Mouse (Mus musculus): ENCODE measurements around the gene C1qtnf5.

C1qtnf5 gene

DNA sequence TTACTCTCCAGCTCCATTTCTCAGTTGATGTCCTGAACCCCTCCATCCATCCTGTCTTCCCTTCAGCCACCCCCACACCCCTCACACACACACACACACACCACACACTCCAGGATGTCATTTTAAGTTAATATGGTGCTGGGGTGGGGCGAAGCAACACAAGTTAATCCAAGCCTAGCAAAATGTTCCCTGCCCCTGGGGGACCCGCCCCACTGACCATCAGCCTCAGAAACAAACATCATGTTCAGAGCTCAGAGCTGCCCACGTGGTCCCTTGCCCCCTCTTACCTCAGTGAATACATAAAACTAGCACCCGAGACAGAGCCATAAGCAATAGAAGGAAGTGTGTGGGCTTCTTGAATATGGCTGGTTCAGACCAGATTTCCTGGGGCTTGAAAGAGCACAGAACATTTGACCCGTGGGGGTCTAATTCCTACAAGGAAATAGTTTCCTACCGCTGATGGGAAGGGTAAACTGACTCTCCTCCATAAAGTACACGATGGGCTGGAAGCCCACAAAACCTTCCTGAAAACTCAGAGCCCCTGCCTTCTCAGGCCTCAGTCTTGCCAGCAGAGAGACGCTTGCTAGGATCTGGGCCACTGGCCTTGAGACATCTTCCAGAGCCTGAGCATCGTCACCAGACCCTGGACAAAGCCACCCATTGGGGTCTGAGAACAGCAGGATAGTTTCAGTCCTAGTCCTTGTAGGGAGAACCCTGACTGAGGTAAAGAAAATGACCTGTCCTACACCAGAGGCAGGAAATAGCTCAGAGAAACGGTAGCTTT, 26.9 kb upstream of the C1qtnf5 start:
- DNase-seq = no peak

DNA sequence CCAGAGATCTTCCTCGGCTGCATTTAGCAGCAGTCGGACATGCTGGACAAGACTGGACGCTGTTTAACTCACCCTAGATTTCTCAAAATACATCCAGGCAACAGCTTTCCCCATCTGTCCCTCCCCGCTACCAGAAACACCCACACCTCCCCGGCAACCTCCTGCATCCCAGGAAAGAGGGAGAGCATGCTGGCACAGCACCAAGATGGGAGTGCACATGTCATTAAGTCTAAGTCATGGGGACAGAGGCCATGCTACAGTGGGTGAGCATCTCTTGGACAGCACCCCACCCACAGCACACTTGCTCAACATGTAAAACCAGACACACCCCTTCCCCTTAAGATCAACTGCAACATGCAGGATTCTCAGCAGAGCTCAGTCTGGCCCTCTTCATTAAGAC, 26.1 kb upstream of the C1qtnf5 start:
- no peak for DNase-seq

DNA sequence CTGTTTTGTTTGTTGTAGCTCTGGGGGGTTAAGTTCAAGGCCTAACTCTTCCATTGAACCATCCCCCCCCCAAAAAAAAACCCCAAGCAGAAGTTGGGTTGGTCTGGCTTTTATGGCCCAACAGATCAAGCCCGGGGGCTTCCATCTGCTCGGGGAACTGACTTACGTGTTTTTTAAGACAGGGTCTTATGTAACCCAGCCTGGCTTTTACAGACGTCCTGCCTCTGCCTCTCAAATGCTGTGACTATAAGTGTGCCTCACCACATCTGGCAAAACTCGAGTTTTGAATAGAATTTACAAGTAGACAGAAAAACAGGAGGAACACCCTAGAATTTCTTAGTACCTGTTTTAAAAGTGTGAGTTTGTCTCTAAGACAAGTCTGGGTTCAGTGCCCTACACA, 25.5 kb upstream of the C1qtnf5 start:
- no peak for DNase-seq

DNA sequence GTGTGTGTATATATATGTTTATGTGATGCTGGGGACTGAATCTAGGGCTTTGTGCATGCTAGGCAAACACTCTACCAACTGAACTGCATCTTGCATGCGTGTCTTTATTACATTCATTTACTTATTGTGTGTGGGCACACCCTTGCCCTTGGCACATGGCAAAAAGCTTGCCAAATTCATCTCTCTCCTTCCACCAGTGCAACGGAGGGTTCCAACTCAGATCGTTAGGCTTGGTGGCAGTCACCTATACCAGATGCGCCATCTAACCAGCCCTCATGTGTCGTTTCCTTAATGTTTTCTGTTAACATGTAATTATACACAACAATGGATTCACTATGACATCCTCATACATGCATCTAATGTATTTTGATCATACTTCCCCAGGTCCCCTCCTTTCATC, 24.8 kb upstream of the C1qtnf5 start:
- DNase-seq = no peak

DNA sequence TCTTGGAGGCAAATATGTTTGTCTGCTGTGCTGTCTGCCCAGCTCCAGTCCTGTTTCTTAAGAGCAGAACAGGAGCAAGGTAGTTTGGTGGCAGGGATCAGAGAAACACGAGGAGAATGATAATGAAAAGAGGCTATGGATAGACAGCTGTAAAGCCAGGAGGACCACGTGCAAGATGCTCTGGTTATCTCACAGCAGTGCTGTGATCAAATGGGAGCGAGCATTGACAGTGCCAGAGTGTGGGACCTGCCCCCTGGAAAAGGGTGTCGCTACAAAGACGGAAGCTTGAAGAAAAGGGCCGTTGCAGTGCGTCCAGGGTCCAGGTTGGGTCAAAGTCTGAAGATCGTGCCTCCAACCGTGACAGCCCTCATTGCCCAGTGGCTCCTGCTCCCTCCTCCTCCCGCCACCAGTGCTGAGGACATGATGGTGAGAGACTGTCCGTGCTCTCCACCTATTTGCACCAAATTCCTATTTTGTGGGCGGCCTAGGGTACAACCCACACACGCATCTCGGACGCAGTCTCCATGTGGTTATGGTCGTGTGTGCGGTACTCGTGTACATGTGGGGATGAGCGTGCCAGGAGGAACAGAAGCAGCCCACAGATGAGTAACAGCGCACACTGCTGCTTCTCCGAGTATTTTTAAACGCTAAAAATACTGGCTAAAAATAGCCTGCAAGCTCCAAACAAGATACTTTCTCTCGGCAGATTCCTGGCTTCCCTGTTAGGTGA, 23.5 kb upstream of the C1qtnf5 start:
- no peak for DNase-seq

DNA sequence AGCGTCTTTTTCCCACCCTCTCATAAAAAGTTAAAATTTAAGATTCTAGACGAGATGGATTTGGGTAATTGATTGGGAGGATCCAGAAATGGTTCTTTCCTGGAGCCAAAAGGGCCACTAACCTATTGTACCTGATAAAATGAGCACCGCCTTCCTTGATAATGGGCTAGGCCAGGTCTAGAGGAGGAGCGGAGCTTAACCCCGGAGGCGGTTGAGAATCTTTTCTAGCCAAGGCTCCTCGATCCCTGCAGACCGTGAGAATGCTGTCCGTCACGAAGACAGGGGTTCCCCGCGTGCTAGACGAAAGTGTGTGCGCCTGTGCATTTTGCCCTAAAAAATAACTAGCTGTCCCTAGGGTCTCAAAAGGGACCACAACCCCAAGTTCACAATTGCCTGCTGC, 22.8 kb upstream of the C1qtnf5 start:
- DNase-seq = no peak

DNA sequence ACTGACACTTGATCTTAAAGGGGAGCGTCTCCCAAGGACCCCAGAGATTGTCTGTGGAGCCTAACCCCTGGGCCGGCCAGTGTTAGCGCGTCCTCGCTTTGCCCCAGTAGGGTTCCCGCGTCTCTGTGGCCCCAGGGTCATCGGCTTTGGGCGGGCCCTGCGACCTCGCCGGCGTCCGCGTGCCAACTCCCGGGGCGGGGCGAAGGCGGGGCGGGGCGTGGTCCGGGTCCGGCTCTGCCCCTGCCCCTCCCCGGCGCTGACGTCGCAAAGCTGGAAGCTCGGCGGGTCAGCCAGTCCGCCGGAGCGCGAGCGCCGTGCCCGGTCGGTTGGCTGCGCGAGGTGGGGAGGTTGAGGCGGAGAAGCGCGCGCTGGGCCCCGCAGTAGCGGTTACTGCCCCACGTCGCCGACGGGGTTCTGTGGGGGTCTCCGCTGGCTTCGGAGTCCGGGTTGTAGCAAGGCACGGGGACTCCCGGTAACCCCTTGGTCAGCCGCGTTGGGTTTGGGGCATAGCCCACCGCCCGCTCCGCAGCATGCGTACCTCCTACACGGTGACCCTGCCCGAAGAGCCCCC, 22.3 kb upstream of the C1qtnf5 start:
- DNase-seq = peak; percentile 80

DNA sequence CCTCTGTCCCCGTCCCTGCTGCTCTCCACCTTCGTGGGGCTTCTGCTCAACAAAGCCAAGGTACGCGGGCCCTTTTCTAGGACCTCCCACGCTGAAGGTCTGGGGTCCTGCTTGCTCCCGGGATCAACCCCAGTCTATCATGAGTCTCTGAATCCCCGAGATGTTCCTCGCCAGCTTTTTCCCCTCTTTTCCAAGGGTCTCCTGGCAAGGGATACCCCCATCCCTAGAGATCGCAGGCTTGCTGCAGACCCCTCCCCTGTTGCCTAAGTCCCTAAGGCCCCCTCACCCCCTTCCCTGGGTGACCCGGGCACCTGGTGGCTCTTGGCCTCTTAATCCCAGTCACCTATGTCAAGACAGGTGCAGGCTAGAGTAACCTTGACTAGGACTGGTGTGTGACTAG, 21.8 kb upstream of the C1qtnf5 start:
- DNase-seq = no peak

DNA sequence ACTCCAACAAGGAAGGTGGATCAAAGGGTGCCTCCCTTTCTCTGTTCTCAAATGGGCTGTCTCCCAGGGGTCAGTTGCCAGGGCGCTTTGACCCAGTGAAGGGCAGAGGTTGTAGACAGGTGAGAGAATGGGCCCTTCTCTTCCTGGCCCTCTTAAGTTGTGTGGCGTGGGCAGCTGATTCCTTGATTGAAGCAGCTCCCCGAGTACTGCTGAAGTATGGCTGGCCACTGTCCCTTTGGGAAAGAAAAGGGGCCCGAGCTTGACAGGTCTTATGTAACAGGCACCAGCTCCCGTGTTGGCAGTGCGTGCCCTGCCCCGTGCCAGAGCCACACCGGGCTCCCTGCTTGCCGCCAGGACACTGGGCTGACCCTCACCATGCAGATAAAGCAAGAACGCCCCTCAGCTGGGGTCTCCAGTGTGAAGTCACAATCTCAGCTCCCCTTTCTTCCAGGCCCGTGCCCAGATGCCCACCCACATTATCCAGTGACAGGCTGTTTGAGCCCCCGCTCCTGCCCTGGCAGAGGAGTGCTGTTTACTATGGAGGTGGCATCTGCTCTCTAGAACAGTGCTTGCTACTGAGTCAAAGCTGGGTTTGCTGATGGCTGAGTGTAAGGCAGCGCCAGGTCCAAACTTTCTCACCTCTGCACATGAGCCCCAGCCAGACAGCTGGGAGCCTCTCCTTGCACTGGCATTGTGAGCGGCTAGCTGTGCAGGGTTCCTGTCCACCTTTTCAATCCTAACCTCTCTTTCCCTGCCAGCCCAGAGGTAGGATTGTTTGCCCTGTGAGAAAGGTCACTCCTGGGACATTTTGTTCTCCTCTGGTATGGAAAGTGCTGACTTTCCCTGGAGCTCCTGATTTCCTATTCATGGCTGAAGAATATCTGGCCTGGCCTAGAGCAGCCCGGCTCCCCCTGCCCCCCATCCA, 21.0 kb upstream of the C1qtnf5 start:
- DNase-seq = no peak

DNA sequence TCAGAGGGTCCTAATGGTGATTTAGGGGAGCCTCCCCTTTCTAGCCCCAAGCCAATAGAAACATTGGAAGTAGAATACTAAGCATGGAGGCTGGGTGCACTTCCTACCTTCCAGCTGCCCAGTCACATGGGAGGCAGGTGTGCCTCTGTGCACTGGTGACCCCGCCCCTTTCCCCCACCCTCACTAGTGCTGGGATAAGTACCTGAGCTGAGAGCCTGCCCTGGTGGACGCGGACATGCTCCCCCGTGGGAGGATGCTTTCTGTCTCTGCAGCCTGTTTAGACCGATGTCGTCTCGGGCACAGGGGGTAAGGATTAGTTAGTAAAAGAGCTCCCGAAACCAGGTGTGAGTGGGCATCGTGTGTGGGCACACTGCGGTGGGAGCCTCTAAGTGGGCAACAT, 20.1 kb upstream of the C1qtnf5 start:
- DNase-seq = no peak

DNA sequence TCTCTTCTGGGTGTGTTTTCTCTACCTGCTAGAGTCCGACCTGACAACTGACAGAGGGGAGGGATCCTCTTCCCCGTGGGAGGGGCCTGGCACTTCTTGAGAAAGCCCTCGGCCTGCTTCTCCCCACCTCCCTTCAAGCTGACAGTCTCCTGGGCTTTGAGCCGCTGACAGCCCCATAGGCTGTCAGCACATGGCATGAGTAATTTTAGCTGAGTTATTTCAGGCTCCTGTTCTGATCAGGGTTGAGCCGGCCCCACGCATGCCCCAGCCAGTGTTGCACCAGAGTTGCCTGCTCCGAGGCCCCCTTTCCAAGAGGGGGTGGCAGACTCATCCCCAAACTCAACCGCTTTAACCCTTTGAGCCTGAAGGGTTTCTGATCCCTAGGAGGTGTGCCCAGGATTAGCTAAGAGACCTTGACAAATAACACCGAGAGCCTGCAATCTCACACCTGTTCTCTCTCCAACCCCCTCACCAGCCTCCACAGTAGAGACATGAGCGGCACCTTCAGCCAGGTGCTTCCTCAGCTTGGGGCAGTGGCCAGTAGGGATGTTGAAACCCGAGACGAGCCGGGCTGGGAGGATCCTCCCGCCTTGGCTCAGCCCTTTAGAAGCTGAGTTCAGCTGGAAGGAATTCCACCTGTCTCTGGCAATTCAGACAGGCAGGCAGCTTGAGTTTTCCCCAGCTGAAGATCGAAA, 19.1 kb upstream of the C1qtnf5 start:
- no peak for DNase-seq

DNA sequence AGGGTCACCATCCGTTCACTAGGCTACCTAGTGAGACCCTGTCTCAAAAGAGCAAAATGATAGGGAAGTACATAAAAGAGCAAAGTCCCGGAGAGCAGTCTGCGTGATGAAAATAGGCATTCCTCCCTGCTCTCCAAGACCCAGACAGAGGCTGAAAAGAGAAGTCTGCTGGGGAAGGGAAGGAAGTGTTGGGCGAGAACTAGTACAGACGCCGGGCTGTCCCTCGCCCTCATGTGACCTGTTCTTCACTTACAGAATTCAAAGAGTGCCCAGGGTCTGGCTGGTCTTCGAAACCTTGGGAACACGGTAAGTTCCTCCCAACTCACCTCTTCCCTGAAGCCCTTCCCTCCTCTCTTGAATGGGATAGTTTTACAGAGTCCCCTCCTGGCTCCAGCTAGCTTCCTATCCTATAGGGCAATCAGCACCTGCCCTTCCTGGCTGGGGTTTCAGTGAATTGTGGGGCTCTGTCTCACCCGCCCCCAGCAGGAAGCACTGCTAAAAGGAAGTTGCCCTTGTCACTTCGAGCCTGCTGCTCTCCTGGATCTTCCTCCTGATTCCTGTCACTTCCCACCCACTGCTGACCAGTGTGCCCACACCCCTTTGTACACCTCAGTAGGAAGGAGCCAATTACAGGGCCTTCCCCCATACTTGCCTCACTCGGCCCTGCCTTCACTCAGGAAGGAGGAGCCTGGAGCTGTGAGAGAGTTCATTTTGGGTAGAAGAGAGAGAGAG, 18.0 kb upstream of the C1qtnf5 start:
- DNase-seq = peak; percentile 51

DNA sequence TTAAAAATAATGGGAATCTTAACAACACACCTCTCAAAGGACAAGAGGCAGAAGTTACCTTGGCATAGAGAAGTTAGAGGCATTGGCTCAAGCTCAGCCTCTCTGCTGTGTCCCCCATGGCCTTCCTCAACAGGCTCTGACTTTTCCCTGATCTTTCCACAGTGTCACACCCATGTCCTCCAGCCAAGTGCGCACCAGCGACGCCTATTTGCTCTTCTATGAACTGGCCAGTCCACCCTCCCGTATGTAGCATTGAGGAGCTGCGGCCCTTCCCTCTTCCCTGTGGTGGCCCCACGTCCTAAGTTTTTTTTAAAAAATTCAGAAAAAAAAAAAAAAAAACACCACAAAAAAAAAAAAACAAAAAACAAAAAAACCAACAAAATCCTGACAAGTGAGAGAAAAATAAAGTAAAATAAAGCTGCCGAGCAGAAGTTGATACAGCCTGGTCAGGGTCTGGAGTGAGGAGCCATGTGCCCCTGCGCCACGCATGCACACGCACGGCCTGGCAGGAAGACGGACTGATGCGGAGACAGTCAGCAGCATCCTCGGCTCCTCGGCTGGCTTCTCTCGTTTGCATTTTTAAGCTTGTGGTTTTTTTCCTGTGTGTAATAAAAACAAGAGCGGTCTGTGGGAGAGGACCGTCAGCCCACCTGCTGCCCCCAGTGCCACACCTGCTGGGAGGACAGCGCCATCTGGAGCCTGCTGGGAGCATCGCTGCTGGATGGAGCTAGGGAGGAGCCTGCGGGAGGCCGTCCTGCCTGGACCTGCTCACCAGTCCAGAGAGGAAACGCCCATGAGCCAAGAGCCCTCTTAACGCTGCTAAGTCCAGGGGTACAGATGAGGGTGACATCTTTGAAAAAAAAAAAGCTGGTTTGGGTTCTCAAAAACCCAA, 13.2 kb upstream of the C1qtnf5 start:
- peak; percentile 91 for DNase-seq

DNA sequence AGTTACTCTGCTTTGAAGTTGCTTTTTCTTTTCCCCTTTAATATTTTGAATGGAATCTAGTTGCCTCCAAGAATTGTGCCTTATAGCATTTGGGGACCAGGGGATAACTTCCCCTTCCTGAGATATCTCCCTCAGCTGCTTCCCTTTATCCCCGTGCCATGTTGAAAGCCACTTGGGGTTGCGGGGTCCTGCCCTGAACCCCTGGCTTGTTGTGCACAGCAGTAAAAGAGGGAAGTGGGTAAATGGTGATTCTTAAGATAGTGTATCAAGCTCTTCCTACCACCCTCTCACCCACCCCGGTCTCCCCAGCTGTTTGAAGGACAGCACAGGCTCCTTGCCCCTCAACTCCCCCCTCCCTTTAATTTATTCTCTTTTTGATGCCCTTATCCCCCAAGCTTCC, 12.3 kb upstream of the C1qtnf5 start:
- no peak for DNase-seq

DNA sequence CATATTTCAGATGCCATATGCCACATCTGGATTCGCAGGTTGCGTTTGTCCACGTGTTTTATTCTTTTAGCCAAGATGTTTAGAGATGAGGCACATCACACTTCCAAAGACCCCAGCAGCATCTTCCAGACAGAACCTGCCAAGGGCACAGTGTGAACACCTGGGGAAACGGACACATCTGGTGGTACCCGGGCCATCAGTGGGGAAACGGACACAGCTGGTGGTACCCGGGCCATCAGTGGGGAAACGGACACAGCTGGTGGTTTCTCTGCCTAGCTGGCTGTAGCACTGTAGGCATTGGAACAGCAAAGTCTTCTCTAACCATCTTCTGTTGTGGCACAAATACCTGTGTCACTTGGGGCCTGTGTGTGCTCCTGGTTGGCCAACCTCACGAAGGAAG, 11.3 kb upstream of the C1qtnf5 start:
- DNase-seq = no peak

DNA sequence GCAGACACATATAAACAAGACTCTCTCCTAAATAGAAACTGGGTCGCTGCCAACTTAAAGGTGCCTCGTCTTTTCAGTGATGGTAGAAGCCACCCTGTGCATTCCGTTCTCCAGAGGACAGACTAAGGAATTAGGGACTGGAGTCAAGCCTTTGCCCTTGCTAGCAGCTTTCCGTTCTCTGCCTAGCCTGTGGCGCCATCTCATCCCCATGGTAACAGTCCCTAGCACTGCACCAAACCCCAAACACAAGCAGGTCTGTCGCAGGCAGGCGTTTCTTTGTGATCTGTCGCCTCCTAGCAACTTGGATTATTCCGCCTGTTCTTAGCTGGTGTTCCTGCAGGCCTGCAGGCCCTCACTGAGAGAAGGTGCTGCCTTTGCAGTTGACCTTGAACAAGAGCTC, 10.5 kb upstream of the C1qtnf5 start:
- DNase-seq = no peak

DNA sequence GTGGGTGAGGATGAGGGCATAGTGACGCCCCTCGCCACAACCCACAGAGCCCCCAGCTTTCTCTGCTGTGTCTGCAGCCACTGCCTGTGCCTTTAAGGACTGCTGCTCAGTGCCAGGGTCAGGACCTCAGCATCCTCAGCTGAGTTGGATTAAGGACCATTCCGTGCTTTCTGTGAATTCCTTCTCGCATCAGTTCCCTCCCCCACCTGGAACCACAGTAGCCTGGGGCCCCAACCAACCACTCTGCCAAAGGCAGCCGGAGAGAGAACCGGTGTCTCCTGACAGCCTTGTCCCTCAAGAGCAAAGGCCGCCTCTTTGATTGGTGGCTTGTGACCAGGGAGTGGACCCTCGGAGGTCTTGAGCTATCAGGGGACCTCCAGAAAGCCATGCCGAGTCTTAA, 5.6 kb upstream of the C1qtnf5 start, which contains the start of gene Mfrp:
Gene Mfrp (plus strand): TSS at position 240 of the 400 bp plus-strand sequence.
- DNase-seq = no peak

DNA sequence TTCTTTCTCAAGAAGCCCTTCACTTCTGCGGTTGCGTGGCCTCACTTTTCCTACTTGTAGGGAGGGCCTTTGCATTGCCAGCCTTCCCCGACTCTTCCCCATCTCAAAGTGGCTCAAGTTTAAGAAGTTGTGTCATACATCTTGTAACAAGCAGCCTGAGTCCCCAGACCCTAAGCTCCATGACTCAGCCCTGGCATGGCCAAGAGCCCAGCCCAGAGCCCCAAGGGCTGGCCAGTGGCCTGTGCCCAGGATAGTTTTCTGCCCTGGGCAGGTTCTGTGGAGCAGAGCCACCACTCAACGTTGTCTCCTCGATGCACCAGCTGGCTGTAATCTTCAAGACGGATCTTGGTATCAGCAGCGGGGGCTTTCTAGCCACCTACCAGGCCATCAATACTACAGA, 2.2 kb upstream of the C1qtnf5 start:
- no peak for DNase-seq

DNA sequence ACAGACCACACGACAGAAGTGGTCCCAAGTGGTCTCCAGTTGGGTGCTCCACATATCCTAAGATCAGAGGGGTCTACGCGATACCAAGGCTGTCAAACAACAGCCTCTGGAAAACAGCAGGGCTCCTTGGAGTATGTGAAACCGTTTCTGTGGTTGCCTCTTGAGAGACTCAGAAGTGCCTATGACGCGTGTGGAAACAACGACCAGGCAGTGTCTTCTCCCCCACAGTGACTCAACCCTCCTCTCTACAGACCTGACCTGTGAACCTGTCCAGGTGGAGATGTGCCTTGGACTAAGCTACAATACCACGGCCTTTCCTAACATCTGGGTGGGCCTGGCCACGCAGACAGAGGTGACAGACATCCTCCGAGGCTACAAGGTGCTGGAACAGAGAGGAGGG, 1.3 kb upstream of the C1qtnf5 start:
- no peak for DNase-seq

DNA sequence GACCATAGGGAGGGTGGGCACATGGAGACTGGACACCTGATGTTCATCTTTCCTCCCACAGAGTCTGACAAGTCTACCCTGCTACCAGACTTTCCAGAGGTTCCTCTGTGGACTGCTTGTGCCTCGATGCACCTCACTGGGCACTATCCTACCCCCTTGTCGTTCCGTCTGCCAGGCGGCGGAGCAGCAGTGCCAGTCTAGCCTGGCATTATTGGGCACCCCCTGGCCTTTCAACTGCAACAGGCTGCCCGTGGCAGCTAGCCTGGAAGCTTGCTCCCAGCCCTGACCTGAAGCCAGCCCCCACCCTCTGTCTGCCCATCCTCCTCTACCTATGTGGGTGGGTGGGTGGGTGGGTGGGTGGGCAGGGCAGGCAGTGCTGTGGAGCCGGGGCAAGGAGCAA, 863 bp upstream of the C1qtnf5 start:
- no peak for DNase-seq

DNA sequence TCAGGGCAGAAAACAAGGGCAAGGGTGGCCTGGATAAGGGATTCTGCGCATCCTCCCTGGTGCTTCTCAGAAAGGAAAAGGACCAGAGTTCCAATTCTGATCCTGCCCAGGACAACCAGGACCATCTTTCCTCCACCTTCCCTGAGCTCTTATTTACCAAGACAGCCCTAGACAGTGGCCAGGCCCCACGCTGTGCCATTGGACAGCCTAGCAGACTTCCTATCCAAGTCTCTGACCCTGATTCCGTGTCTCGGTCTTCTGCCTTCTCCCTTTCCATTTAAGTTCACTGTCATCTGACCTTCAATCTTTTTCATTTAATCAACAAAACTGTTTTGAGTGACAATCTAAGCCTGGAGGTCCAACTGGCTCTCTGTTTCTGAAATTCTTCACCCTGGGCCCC, 449 bp upstream of the C1qtnf5 start:
- DNase-seq = no peak
